Mouse (Mus musculus): Measurements from ENCODE around the gene Hmgn3. TPM values are rescaled to one million over a fixed set of nuclear protein-coding genes. Genes with fewer than 3 reads are reported as not detected.
A peak's percentile ranks its signal among the peaks of the same experiment; 100 is the strongest.

The Hmgn3 gene
- polyA plus RNA-seq, 1 experiment from 2014 or later = 154 TPM

- ATAC-seq (ENCODE audit: low FRiP score) (no peak), DNase-seq (ENCODE audit: low spot score, missing footprints) (no peak)
- H3K9ac ChIP-seq (ENCODE audit: low read length) = no peak overlapping the region
- no peaks in the 10 kb centered on the region for H3K9me3 ChIP-seq (ENCODE audit: control insufficient read depth, low read length)
- no peaks in the 10 kb centered on the region for H3K36me3 ChIP-seq (ENCODE audit: control insufficient read depth, insufficient read depth, low read length)
- H3K27ac ChIP-seq (ENCODE audit: low read depth, low read length) = no peak overlapping the region
- no peaks in the 10 kb centered on the region for H3K27me3 ChIP-seq (ENCODE audit: control insufficient read depth, insufficient read depth, low read length)
- H3K4me3 ChIP-seq (ENCODE audit: low read depth, low read length) = no peak overlapping the region
- no peak overlapping the region for H3K4me2 ChIP-seq
- WGBS = 93% methylated on average over 3 of the region's 3 CpGs
- no peaks in the 10 kb centered on the region for H3K4me1 ChIP-seq (ENCODE audit: control insufficient read depth, insufficient read depth, low read length)
Measured at GRCm38 (mm10) chr9:83108821-83109220, 37.7 kb downstream of the Hmgn3 start.

- H3K4me1 ChIP-seq (ENCODE audit: control insufficient read depth, insufficient read depth, low read length) = no peaks in the 10 kb centered on the region
- H3K4me2 ChIP-seq = no peak overlapping the region
- H3K9ac ChIP-seq (ENCODE audit: low read length) = no peak overlapping the region
- no peak overlapping the region for H3K4me3 ChIP-seq (ENCODE audit: low read depth, low read length)
- no peaks in the 10 kb centered on the region for H3K9me3 ChIP-seq (ENCODE audit: control insufficient read depth, low read length)
- DNase-seq (ENCODE audit: low spot score, missing footprints) (no peak), ATAC-seq (ENCODE audit: low FRiP score) (no peak)
- no peaks in the 10 kb centered on the region for H3K27me3 ChIP-seq (ENCODE audit: control insufficient read depth, insufficient read depth, low read length)
- H3K36me3 ChIP-seq (ENCODE audit: control insufficient read depth, insufficient read depth, low read length) = no peaks in the 10 kb centered on the region
- no peak overlapping the region for H3K27ac ChIP-seq (ENCODE audit: low read depth, low read length)
- 93% methylated on average over 3 of the region's 3 CpGs for WGBS
Measured at GRCm38 (mm10) chr9:83103785-83104184, 42.7 kb downstream of the Hmgn3 start.

DNA sequence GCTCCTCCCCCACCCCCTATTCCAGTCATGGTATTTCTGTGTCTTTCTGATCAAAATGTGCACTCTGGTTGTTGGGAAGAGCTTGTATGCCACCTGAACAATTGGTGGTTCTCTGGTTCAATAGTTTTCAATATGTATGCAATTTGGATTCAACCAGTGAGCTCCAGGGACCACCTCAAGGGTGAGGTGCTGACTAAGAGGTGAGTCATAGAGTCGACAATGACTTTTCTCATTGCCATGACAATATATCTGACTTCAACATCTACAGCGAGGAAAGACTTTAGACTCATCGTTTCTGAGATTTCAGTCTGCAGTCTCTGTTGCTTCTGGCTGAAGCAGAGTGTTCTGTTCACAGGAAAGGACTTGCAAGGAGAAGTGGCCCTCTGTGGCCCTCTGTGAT, 44.8 kb downstream of the Hmgn3 start:
- Histone ChIP-seq H3K9ac (ENCODE audit: low read length) (no peak overlapping the region), H3K27me3 (ENCODE audit: control insufficient read depth, insufficient read depth, low read length) (no peaks in the 10 kb centered on the region), H3K9me3 (ENCODE audit: control insufficient read depth, low read length) (no peaks in the 10 kb centered on the region), H3K4me1 (ENCODE audit: control insufficient read depth, insufficient read depth, low read length) (no peaks in the 10 kb centered on the region), H3K4me2 (no peak overlapping the region), H3K27ac (ENCODE audit: low read depth, low read length) (no peak overlapping the region), H3K36me3 (ENCODE audit: control insufficient read depth, insufficient read depth, low read length) (no peaks in the 10 kb centered on the region), H3K4me3 (ENCODE audit: low read depth, low read length) (no peak overlapping the region)
- 83% methylated on average over 3 of the region's 3 CpGs for WGBS
- no peak for ATAC-seq (ENCODE audit: low FRiP score)
- DNase-seq (ENCODE audit: low spot score, missing footprints) = no peak

DNA sequence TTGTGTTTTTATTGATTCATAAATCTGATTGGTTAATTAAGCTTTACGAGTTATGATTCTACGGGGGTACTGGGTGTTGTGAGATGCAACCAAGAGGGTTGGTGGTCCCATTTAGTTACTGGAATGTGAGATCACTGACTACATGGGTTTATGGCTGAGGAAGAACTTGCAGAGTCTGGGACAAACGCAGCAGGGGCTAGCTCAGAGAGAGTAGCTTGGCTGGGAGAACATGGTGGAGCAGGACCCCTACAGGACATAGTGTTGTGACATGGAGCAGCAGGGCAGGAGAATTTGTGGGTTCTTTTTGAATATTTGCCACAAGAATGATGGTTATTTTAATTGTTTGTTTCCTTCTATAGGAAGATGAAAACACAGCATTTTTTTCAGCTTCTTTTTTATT, 45.7 kb downstream of the Hmgn3 start:
- no peak for ATAC-seq (ENCODE audit: low FRiP score)

DNA sequence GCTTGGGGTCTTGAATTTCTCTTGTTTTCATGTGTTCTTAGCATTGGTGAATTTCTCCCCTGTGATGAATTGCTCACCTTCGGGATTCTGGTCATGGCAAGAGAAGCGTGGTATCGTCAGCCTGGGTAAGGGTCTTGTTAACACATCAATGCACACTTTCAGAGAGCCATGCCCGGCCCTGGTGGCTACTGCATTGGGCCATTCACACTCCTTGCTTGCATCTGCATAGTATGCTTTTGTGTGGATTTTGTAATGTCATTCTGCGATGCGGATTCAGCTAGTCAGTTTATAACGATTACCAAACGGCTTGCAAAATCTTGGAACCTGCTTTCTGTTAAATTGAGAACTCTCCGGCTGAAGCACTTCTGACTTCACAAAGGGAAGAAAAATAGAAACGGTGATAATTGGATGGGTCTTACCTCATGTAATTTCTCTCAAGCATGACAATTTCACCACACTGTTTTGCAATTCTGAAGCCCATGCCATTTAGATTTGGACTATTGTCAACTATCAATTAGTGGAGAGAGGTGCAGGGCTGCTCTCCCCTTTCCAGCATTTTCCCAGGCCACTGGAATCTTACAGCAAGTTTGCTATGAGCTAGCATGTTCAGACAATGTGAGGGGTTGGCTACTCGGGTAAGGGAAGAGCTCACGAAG, 47.7 kb downstream of the Hmgn3 start:
- Histone ChIP-seq H3K36me3 (ENCODE audit: control insufficient read depth, insufficient read depth, low read length) (no peaks in the 10 kb centered on the region), H3K4me1 (ENCODE audit: control insufficient read depth, insufficient read depth, low read length) (no peaks in the 10 kb centered on the region), H3K9me3 (ENCODE audit: control insufficient read depth, low read length) (no peaks in the 10 kb centered on the region), H3K4me2 (no peak overlapping the region), H3K27me3 (ENCODE audit: control insufficient read depth, insufficient read depth, low read length) (no peaks in the 10 kb centered on the region), H3K4me3 (ENCODE audit: low read depth, low read length) (no peak overlapping the region), H3K9ac (ENCODE audit: low read length) (no peak overlapping the region), H3K27ac (ENCODE audit: low read depth, low read length) (no peak overlapping the region)
- DNase-seq (ENCODE audit: low spot score, missing footprints) (no peak), ATAC-seq (ENCODE audit: low FRiP score) (no peak)
- 75% methylated on average over 12 of the region's 12 CpGs for WGBS

More for the DNA sequence above, 45.7 kb downstream of the Hmgn3 start:
- Histone ChIP-seq H3K27ac (ENCODE audit: low read depth, low read length) (no peak overlapping the region), H3K4me2 (no peak overlapping the region), H3K27me3 (ENCODE audit: control insufficient read depth, insufficient read depth, low read length) (no peaks in the 10 kb centered on the region), H3K9ac (ENCODE audit: low read length) (no peak overlapping the region), H3K4me3 (ENCODE audit: low read depth, low read length) (no peak overlapping the region), H3K9me3 (ENCODE audit: control insufficient read depth, low read length) (no peaks in the 10 kb centered on the region), H3K4me1 (ENCODE audit: control insufficient read depth, insufficient read depth, low read length) (no peaks in the 10 kb centered on the region), H3K36me3 (ENCODE audit: control insufficient read depth, insufficient read depth, low read length) (no peaks in the 10 kb centered on the region)
- 90% methylated on average over 3 of the region's 3 CpGs for WGBS
- DNase-seq (ENCODE audit: low spot score, missing footprints) = no peak

DNA sequence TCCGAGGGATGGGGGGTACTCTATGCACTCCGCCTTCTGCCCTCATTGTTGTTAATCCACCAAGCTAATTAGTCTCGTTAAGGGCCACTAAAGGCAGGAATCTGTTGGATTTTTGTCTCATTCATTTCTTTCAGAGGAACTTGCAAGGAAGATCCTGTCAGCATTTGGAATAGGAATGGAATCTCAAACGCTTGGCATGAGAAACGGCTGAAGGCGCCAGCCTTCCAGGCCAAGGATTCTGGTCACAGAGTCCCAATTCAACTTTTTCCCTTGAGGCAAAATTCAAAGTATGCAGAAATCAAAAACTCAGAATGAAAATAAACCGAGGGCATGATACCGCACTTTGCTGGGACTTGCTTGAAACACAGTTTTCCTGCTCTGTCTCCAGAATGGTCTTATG, 48.7 kb downstream of the Hmgn3 start:
- Histone ChIP-seq H3K9me3 (ENCODE audit: control insufficient read depth, low read length) (no peaks in the 10 kb centered on the region), H3K27me3 (ENCODE audit: control insufficient read depth, insufficient read depth, low read length) (no peaks in the 10 kb centered on the region), H3K4me3 (ENCODE audit: low read depth, low read length) (no peak overlapping the region), H3K36me3 (ENCODE audit: control insufficient read depth, insufficient read depth, low read length) (no peaks in the 10 kb centered on the region), H3K4me2 (no peak overlapping the region), H3K9ac (ENCODE audit: low read length) (no peak overlapping the region), H3K27ac (ENCODE audit: low read depth, low read length) (no peak overlapping the region), H3K4me1 (ENCODE audit: control insufficient read depth, insufficient read depth, low read length) (no peaks in the 10 kb centered on the region)
- DNase-seq (ENCODE audit: low spot score, missing footprints) (no peak), ATAC-seq (ENCODE audit: low FRiP score) (no peak)
- WGBS = 58% methylated on average over 8 of the region's 8 CpGs

GRCm38 (mm10) chr9:83094649-83095336, 51.7 kb downstream of the Hmgn3 start:
- Histone ChIP-seq H3K4me2 (no peak overlapping the region), H3K4me3 (ENCODE audit: low read depth, low read length) (no peak overlapping the region), H3K36me3 (ENCODE audit: control insufficient read depth, insufficient read depth, low read length) (no peaks in the 10 kb centered on the region), H3K9ac (ENCODE audit: low read length) (no peak overlapping the region), H3K27me3 (ENCODE audit: control insufficient read depth, insufficient read depth, low read length) (no peaks in the 10 kb centered on the region), H3K4me1 (ENCODE audit: control insufficient read depth, insufficient read depth, low read length) (no peaks in the 10 kb centered on the region), H3K9me3 (ENCODE audit: control insufficient read depth, low read length) (no peaks in the 10 kb centered on the region), H3K27ac (ENCODE audit: low read depth, low read length) (no peak overlapping the region)
- ATAC-seq (ENCODE audit: low FRiP score) = no peak
- WGBS = 79% methylated on average over 3 of the region's 3 CpGs
- no peak for DNase-seq (ENCODE audit: low spot score, missing footprints)

DNA sequence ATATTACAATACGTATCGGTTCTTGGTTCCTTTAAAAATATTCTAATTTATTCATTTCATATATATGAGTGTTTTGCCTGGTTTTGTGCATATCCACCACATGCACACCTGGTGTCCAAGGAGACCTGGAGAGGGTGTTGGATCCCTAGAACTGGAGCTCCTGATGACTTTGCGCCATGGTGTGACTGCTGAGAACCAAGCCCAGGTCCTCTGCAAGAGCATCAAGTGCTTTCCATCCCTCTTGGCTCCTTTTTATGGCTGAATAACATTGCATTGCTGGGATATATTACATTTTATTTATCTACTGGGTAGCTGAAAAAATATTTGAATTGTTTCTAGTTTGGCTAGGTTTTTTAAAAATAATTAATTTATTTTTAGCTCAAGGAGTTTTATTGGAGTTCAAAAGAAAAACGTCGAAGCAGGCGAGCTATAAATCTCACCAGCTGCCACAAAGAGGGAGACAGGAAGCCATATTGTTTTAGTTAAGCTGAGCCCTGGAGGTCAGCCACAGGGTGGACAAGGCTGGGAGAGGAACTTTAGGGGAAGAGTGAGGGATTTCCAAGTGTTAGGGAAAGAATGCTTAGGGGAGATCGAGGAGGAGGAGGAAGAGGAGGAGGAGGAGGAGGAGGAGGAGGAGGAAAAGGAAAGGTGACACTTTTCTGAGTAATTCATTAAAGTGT, 62.6 kb downstream of the Hmgn3 start:
- DNase-seq (ENCODE audit: low spot score, missing footprints) (no peak), ATAC-seq (ENCODE audit: low FRiP score) (no peak)
- no peak overlapping the region for H3K4me3 ChIP-seq (ENCODE audit: low read depth, low read length)
- no peak overlapping the region for H3K4me2 ChIP-seq
- H3K27ac ChIP-seq (ENCODE audit: low read depth, low read length) = no peak overlapping the region
- H3K4me1 ChIP-seq (ENCODE audit: control insufficient read depth, insufficient read depth, low read length) = no peaks in the 10 kb centered on the region
- 74% methylated on average over 7 of the region's 7 CpGs for WGBS
- H3K9ac ChIP-seq (ENCODE audit: low read length) = no peak overlapping the region
- no peaks in the 10 kb centered on the region for H3K9me3 ChIP-seq (ENCODE audit: control insufficient read depth, low read length)
- H3K27me3 ChIP-seq (ENCODE audit: control insufficient read depth, insufficient read depth, low read length) = no peaks in the 10 kb centered on the region
- H3K36me3 ChIP-seq (ENCODE audit: control insufficient read depth, insufficient read depth, low read length) = no peaks in the 10 kb centered on the region

GRCm38 (mm10) chr9:83083091-83083490, 63.4 kb downstream of the Hmgn3 start:
- no peaks in the 10 kb centered on the region for H3K27me3 ChIP-seq (ENCODE audit: control insufficient read depth, insufficient read depth, low read length)
- DNase-seq (ENCODE audit: low spot score, missing footprints) = no peak
- H3K4me3 ChIP-seq (ENCODE audit: low read depth, low read length) = no peak overlapping the region
- H3K9me3 ChIP-seq (ENCODE audit: control insufficient read depth, low read length) = no peaks in the 10 kb centered on the region
- no peak overlapping the region for H3K4me2 ChIP-seq
- no peak overlapping the region for H3K27ac ChIP-seq (ENCODE audit: low read depth, low read length)
- no peak overlapping the region for H3K9ac ChIP-seq (ENCODE audit: low read length)
- H3K4me1 ChIP-seq (ENCODE audit: control insufficient read depth, insufficient read depth, low read length) = no peaks in the 10 kb centered on the region
- 0 out of 2 replicates have a peak, but pooled peaks have one; percentile 14 for ATAC-seq (ENCODE audit: low FRiP score)
- WGBS = 70% methylated on average over 5 of the region's 5 CpGs
- no peaks in the 10 kb centered on the region for H3K36me3 ChIP-seq (ENCODE audit: control insufficient read depth, insufficient read depth, low read length)
